Mouse (Mus musculus) heart, adult 2 months (tissue): ENCODE measurements around the gene Elovl7.

Experiments
- CTCF ChIP-seq: fragments of 200-600 bp; IDR thresholded peaks from 2 replicates; pipeline ENCODE4 v1.8.1; 2022; ENCODE audit warnings: antibody characterized with exemption, mild to moderate bottlenecking, moderate library complexity
- EP300 ChIP-seq: fragments of 200-500 bp; IDR thresholded peaks from 2 replicates; pipeline ENCODE4 v1.6.1; 2011; ENCODE audit warnings: low read depth, low read length, control low read depth; ENCODE audit not compliant: insufficient read depth
- POLR2A ChIP-seq: fragments of 200-500 bp; IDR thresholded peaks from 2 replicates; pipeline ENCODE4 v1.6.1; 2011; ENCODE audit warnings: mild to moderate bottlenecking, low read depth, low read length, control low read depth; ENCODE audit not compliant: insufficient read depth

DNA sequence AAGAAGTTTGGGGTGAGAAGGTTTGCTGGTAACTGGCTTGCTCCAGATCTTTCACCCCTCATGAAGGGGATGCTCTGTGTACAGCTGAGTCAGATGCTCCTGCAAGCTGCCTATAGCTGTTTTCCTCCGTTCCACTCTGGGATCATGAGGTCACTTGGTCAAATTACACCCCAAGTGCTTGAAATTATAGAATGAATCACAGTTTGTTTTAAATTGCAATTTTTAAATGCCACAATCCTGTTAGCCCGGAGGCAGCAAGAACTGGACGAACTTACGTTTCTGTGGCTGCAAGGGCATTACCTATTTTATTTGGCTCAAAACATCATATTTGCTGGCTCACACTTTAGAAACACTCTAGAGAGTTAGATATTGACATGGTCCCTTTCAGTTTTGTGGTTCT, 51.2 kb downstream of the Elovl7 start:
- TF ChIP-seq CTCF (no peak), POLR2A (no peak), EP300 (no peak)
